In the genomic region with DNA sequence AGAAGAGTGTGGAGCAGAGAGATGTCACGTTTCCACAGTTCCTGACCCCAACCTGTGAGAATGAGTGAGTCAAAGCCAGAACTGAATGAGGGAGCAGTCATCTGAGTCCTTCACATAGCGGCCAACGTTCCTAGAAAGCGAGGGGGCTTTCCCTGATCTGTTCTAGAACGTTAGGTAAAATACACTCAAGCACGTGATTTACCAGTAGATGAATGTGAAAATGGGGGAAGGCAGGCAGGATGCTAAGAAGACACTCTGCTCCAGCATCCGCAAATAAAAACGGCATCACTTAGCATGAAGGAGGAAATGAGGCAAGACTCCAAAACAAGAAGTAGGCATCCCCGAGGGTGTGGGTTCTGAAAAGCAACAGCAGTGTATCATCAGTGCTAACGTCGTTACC, we compare ENCODE assay signal across 24 mouse cellular contexts. TPM values are rescaled to one million over a fixed set of nuclear protein-coding genes. Genes with fewer than 3 reads are reported as not detected.
DNase-seq lines count a peak whose midpoint lies in the region; ATAC-seq and TF ChIP-seq lines count a peak whose summit lies in the region.
"Had no signal": no experiment of that assay in that cellular context is flagged by ENCODE, and none has a peak within 500 bp of the region (broad histone marks: within the 10 kb centered on the region; RNA-seq: fewer than 3 reads in every experiment).

No protein-coding gene starts in this region.

- H3K9ac ChIP-seq in forebrain, postnatal 0 days: no peak overlapping the region
- no peak overlapping the region for H3K9ac ChIP-seq in hindbrain, embryonic 13.5 days
- H3K9ac ChIP-seq: embryonic facial prominence, embryonic 13.5 days; forebrain, embryonic 12.5 days; kidney, embryonic 15.5 days; neural tube, embryonic 15.5 days had no signal

- H3K36me3 ChIP-seq in forebrain, postnatal 0 days (ENCODE audit: insufficient read depth): no peaks in the 10 kb centered on the region
- no peaks in the 10 kb centered on the region for H3K36me3 ChIP-seq in hindbrain, embryonic 13.5 days
- H3K36me3 ChIP-seq: embryonic facial prominence, embryonic 13.5 days; forebrain, embryonic 12.5 days; kidney, embryonic 15.5 days; midbrain, embryonic 10.5 days; neural tube, embryonic 15.5 days had no signal

- no peak for TF ChIP-seq CTCF in forebrain, postnatal 0 days (IDR thresholded peaks at IDR 0.05; ENCODE audit: low read depth)

- no peak overlapping the region for H3K4me2 ChIP-seq in forebrain, postnatal 0 days (ENCODE audit: low read depth)
- no peak overlapping the region for H3K4me2 ChIP-seq in hindbrain, embryonic 13.5 days
- H3K4me2 ChIP-seq: embryonic facial prominence, embryonic 13.5 days; forebrain, embryonic 12.5 days; heart, embryonic 11.5 days; kidney, embryonic 15.5 days; neural tube, embryonic 15.5 days had no signal

- no peak overlapping the region for H3K4me3 ChIP-seq in forebrain, postnatal 0 days (ENCODE audit: low read depth, low read length)
- H3K4me3 ChIP-seq in hindbrain, embryonic 13.5 days: no peak overlapping the region
- H3K4me3 ChIP-seq: embryonic facial prominence, embryonic 13.5 days; erythroblast, embryonic 14.5 days; forebrain, embryonic 12.5 days; kidney, embryonic 15.5 days; midbrain, embryonic 10.5 days; neural tube, embryonic 15.5 days had no signal

- H3K27ac ChIP-seq in forebrain, postnatal 0 days (ENCODE audit: low read depth, low read length): no peak overlapping the region
- H3K27ac ChIP-seq in hindbrain, embryonic 13.5 days: no peak overlapping the region
- H3K27ac ChIP-seq: embryonic facial prominence, embryonic 13.5 days; forebrain, embryonic 12.5 days; kidney, embryonic 15.5 days; midbrain, embryonic 10.5 days; neural tube, embryonic 15.5 days had no signal

- H3K9me3 ChIP-seq in forebrain, postnatal 0 days (ENCODE audit: low read length): no peaks in the 10 kb centered on the region
- H3K9me3 ChIP-seq in hindbrain, embryonic 13.5 days: no peaks in the 10 kb centered on the region
- H3K9me3 ChIP-seq: embryonic facial prominence, embryonic 13.5 days; forebrain, embryonic 12.5 days; kidney, embryonic 15.5 days; midbrain, embryonic 10.5 days; neural tube, embryonic 15.5 days had no signal

- DNase-seq in lung, postnatal 36 days: peak; percentile 29
- no peak for DNase-seq in lung, postnatal 14 days
- peak; percentile 14 for DNase-seq in brain, adult 2 months (ENCODE audit: low read depth, low spot score)
- no peak for DNase-seq in forebrain, postnatal 0 days
- DNase-seq: cerebellum, adult 2 months; cerebellum, postnatal 25 days; embryo, embryonic 11 days; kidney, adult 11 months; kidney, postnatal 36 days; lung, adult 2 months; lung, postnatal 4 days; thymus, adult 18-20 months had no signal

- H3K4me1 ChIP-seq in forebrain, postnatal 0 days (ENCODE audit: insufficient read depth): no peaks in the 10 kb centered on the region
- H3K4me1 ChIP-seq in hindbrain, embryonic 13.5 days (replicated peaks): no peaks in the 10 kb centered on the region
- H3K4me1 ChIP-seq: embryonic facial prominence, embryonic 13.5 days; forebrain, embryonic 12.5 days; neural tube, embryonic 15.5 days had no signal

- H3K27me3 ChIP-seq in forebrain, postnatal 0 days (ENCODE audit: insufficient read depth, low read length): no peaks in the 10 kb centered on the region
- no peaks in the 10 kb centered on the region for H3K27me3 ChIP-seq in hindbrain, embryonic 13.5 days
- H3K27me3 ChIP-seq: embryonic facial prominence, embryonic 13.5 days; forebrain, embryonic 12.5 days; kidney, embryonic 15.5 days; neural tube, embryonic 15.5 days had no signal

- 90% methylated on average over 11 of the region's 11 CpGs for WGBS in forebrain, postnatal 0 days
- WGBS in hindbrain, embryonic 13.5 days: 84% methylated on average over 11 of the region's 11 CpGs

- ATAC-seq in megakaryocyte progenitor cell, adult 5-6 weeks (replicated peaks; ENCODE audit: poor library complexity): peak; percentile 88
- ATAC-seq in forebrain, postnatal 0 days: no peak
- no peak for ATAC-seq in cerebellum, adult (ENCODE audit: insufficient number of reproducible peaks, low FRiP score, low TSS enrichment)
- no peak for ATAC-seq in hindbrain, embryonic 13.5 days (ENCODE audit: low FRiP score)
- ATAC-seq: midbrain, embryonic 16.5 days had no signal

RNA-seq across cellular contexts. Expression of gene Slc44a3, which starts 38.4 kb away (rescaled TPM):
- 0.30 TPM in 1 of 2 replicates, not detected in the other for total RNA-seq in megakaryocyte progenitor cell, adult 5-6 weeks (2015)
- 0.03 TPM in 1 of 2 replicates, not detected in the other for total RNA-seq in megakaryocyte progenitor cell, adult 5-6 weeks (2017)
- 0.48 and 1.4 TPM in 2 replicates for total RNA-seq in forebrain, postnatal 0 days (2014; rRNA removed)
- 0.40 and 0.52 TPM in 2 replicates for polyA plus RNA-seq in forebrain, postnatal 0 days (2015; fragmentation: Nextera tagmentation; extraction: Ambion mirVana)
- 0.78 and 1.3 TPM in 2 replicates for polyA plus RNA-seq in hindbrain, embryonic 13.5 days (2015; fragmentation: Nextera tagmentation; extraction: Ambion mirVana)
- total RNA-seq: gastrocnemius, adult 18-20 months had no signal
- polyA plus RNA-seq: erythroblast, embryonic 14.5 days had no signal

Comparison
In these comparisons a context has a peak if more than half of its experiments do, and no peak if none do; other contexts are left out.
1. DNase-seq: peak in lung, postnatal 36 days (single experiment) and brain, adult 2 months (single experiment); none in lung, postnatal 14 days (single experiment) and forebrain, postnatal 0 days (single experiment).